Mouse (Mus musculus): ENCODE data around the gene Kiss1r.

DNA sequence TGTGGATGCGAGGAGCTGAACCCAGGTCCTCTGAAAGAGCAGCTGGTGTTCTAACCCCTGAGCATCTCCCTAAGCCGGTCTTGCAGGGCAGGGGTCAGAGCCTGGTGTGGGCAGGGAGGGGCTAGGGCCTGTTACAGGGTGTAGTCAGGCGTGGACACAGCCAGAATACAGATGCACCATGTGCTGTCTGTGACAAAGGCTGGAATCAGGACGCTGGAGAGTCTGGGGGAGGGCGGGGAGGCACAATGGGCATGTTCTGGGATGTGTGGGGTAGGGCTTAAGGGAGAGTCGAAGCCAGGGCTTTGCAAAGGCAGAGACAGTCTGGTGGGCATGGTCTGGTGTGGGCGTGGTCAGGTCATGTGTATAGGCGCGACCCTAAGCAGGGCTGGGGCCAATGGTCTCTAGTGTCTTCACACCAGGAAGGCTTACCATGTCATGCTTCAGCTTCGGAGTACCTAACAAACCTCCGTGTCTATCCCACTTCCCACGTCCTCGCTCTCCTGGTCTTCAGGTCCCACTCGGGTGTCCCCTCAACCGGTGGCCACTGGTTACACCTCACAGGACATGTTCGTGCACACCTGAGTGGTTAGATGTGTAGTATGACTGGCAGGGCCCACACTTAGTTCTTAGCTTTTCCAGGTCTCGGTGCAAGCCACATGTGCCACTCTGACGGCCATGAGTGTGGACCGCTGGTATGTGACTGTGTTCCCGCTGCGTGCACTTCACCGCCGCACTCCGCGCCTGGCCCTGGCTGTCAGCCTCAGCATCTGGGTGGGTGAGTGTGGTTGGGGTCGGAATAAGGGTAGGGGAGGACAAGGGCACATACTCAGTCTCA lies 3.5 kb downstream of the Kiss1r start:
- no peak for TF ChIP-seq CTCF (IDR thresholded peaks at IDR 0.05; ENCODE audit: insufficient read depth, low read depth, low read length)
- no peak for TF ChIP-seq POLR2A (IDR thresholded peaks at IDR 0.05; ENCODE audit: insufficient read depth, low read depth, low read length)
